Mouse (Mus musculus): ENCODE measurements around the gene Washc2. TPM values are rescaled to one million over a fixed set of nuclear protein-coding genes. Genes with fewer than 3 reads are reported as not detected.

Washc2 gene
- polyA plus RNA-seq, 1 experiment from 2014 or later, result 53.9 TPM

Other genes with a start within 250 kb of the Washc2 start
- gene Plxnd1, start 213.0 kb upstream of the Washc2 start, polyA plus RNA-seq (2015; fragmentation: Nextera tagmentation; extraction: Ambion mirVana), result 18.7 and 19.3 TPM in 2 replicates
- gene Tmcc1, start 14.6 kb upstream of the Washc2 start, polyA plus RNA-seq (2015; fragmentation: Nextera tagmentation; extraction: Ambion mirVana), result 7.4 and 8.9 TPM in 2 replicates
- gene Zfand4, start 56.2 kb downstream of the Washc2 start, polyA plus RNA-seq (2015; fragmentation: Nextera tagmentation; extraction: Ambion mirVana), result 2.7 and 3.2 TPM in 2 replicates
- gene March8, start 130.0 kb downstream of the Washc2 start, polyA plus RNA-seq (2015; fragmentation: Nextera tagmentation; extraction: Ambion mirVana), result 29.9 and 33.0 TPM in 2 replicates